Mouse (Mus musculus) spleen, adult 10 weeks (tissue): ENCODE data around the gene Olfr1318. TPM values are rescaled to one million over a fixed set of nuclear protein-coding genes. Genes with fewer than 3 reads are reported as not detected.

ENCODE experiments used
- polyA plus RNA-seq: library from polyadenylated mRNA; stranded (reverse); fragments of 350-450 nt; fragmentation: Illumina TruSeq; extraction: RNeasy Lipid Tissue Mini Kit (QIAGEN cat#74804); gene quantifications from one replicate; pipeline ENCODE4 v1.2.3, GENCODE M21; 2015; ENCODE audit warnings: low replicate concordance; ENCODE audit not compliant: insufficient read depth

Gene Olfr1318
- not detected for polyA plus RNA-seq

DNA sequence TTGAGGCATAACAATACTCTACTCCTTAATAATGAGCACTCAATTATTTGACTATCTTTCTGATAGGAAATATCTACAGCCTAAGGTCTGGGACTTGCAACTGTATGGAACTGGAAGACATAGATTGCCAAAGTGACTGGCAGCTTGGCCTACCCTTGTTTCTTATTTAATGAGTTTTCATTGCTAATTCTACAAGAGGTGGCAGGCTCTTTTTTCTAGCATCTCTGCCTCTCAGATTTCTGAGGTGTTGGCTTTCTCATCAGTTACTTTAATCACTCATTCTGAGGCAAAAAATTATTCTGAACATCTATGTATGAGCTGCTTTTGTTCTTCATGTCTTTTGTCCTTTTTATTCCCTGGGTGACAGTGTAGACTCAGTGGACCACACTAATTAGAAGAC lies at the start of gene Olfr1318:
Gene Olfr1318, plus strand, starts transcription at position 301 of the 400 bp plus-strand sequence.

DNA sequence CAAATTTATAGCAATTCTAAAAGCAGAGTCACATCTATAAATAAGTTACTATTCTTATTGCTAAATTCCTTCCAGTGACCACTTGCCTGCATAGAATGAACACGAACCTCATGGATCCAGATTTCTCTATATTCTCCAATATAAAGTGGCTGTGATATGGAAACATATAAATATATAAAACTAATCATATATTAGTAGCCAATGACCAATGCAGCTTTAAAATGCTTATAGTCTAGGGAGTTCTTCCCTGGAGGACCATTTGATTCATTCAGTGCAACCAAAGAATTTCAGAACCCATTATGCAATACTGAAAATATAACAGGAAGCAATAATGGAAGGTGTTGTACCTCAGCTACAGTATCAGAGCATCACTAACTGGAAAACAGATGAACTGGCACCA lies 38.7 kb upstream of the Olfr1318 start, which contains the start of gene Olfr1315-ps1:
Gene Olfr1315-ps1, minus strand, starts transcription at position 101 of the 400 bp plus-strand sequence.

DNA sequence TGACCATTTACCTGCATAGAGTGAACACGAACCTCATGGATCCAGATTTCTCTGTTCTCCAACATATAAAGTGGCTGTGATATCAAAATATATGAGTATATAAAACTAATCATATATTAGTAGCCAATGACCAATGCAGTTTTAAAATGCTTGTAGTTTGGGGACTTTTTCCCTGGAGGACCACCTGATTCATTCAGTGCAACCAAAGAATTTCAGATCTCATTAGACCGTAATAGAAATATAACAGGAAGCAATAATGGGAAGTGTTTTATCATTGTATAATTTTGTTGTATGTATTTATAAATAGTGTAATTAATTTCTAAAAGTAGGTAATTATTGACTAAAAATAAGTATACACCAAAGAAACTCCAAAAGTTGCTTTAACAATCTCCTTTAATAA lies 19.1 kb upstream of the Olfr1318 start, which contains the start of gene Olfr1316:
Gene Olfr1316, minus strand, starts transcription at position 101 of the 400 bp plus-strand sequence.

DNA sequence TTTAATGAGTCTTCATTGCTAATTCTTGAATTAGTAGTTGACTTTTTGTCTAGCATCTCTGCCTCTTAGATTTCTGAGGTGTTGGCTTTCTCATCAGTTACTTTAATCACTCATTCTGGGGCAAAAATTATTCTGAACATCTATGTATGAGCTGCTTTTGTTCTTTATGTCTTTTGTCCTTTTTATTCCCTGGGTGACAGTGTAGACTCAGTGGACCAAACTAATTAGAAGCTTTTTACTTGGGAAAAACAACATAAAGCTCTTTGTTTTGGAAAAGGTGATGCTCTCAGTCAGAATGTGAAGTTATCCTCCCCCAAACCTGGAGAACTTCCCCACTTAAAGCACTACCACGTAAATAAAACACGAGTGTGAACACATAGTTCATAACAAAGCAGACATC lies 14.0 kb upstream of the Olfr1318 start, which contains the start of gene Olfr1317:
Gene Olfr1317, plus strand, starts transcription at position 301 of the 400 bp plus-strand sequence.

Other genes with a start within 250 kb of the Olfr1318 start
- gene Olfr1306, start 237.9 kb upstream of the Olfr1318 start, polyA plus RNA-seq = not detected
- not detected for gene Olfr1307, start 204.8 kb upstream of the Olfr1318 start, polyA plus RNA-seq
- not detected for gene Olfr1308, start 189.3 kb upstream of the Olfr1318 start, polyA plus RNA-seq
- gene Olfr1309, start 163.9 kb upstream of the Olfr1318 start, polyA plus RNA-seq = not detected
- gene Olfr1310, start 141.5 kb upstream of the Olfr1318 start, polyA plus RNA-seq = not detected
- gene Olfr1311, start 129.8 kb upstream of the Olfr1318 start, polyA plus RNA-seq = not detected
- not detected for gene Olfr1312, start 104.0 kb upstream of the Olfr1318 start, polyA plus RNA-seq
- not detected for gene Olfr1313, start 76.4 kb upstream of the Olfr1318 start, polyA plus RNA-seq
- gene Olfr1314, start 57.4 kb upstream of the Olfr1318 start, polyA plus RNA-seq = not detected
- gene Olfr1315-ps1, start 38.8 kb upstream of the Olfr1318 start, polyA plus RNA-seq = not detected
- gene Olfr1316, start 19.2 kb upstream of the Olfr1318 start, polyA plus RNA-seq = not detected
- not detected for gene Olfr1317, start 13.9 kb upstream of the Olfr1318 start, polyA plus RNA-seq
- 7.4 TPM for gene Lpcat4, start 85.3 kb downstream of the Olfr1318 start, polyA plus RNA-seq
- gene Nutm1, start 105.1 kb downstream of the Olfr1318 start, polyA plus RNA-seq = not detected
- gene Nop10, start 107.7 kb downstream of the Olfr1318 start, polyA plus RNA-seq = 87.9 TPM
- gene Slc12a6, start 111.6 kb downstream of the Olfr1318 start, polyA plus RNA-seq = 225 TPM
- gene Gm21985, start 112.1 kb downstream of the Olfr1318 start, polyA plus RNA-seq = 1.1 TPM
- 49.4 TPM for gene Emc4, start 213.8 kb downstream of the Olfr1318 start, polyA plus RNA-seq
- gene Katnbl1, start 225.0 kb downstream of the Olfr1318 start, polyA plus RNA-seq = 24.6 TPM